Mouse (Mus musculus) activated CD4-positive, CD25-positive, alpha-beta regulatory T cell, adult 9 weeks (primary cell): ENCODE measurements around the gene Ddx21. TPM values are rescaled to one million over a fixed set of nuclear protein-coding genes. Genes with fewer than 3 reads are reported as not detected.

ENCODE experiments used
- polyA plus RNA-seq: library from polyadenylated mRNA; unstranded; fragments of 100-300 nt; shearing (Covaris generic); gene quantifications from one replicate; pipeline ENCODE4 v1.2.1, GENCODE M21; 2017

Ddx21 gene
- 55.3 TPM for polyA plus RNA-seq

GRCm38 (mm10) chr10:62602177-62603040 lies at the start of gene Ddx21:
TSS of gene Ddx21 (minus strand) at chr10:62602281.

GRCm38 (mm10) chr10:62650881-62651810 lies 49.1 kb upstream of the Ddx21 start, which contains the start of gene Ddx50:
TSS of gene Ddx50 (minus strand) at chr10:62651218.

GRCm38 (mm10) chr10:62578338-62579100 lies 23.6 kb downstream of the Ddx21 start, which contains the start of gene Kif1bp:
TSS of gene Kif1bp (minus strand) at chr10:62578457.

Other genes starting within 250 kb of the Ddx21 start
- 173 TPM for gene Hk1, start 222.4 kb downstream of the Ddx21 start, polyA plus RNA-seq
- not detected for gene Hkdc1, start 179.8 kb downstream of the Ddx21 start, polyA plus RNA-seq
- gene 4930507D05Rik, start 152.8 kb downstream of the Ddx21 start, polyA plus RNA-seq, result not detected
- gene Supv3l1, start 152.5 kb downstream of the Ddx21 start, polyA plus RNA-seq, result 19.5 TPM
- 81.4 TPM for gene Vps26a, start 115.5 kb downstream of the Ddx21 start, polyA plus RNA-seq
- 1,417 TPM for gene Srgn, start 74.8 kb downstream of the Ddx21 start, polyA plus RNA-seq
- 6.0 TPM for gene Kif1bp, start 23.8 kb downstream of the Ddx21 start, polyA plus RNA-seq
- 142 TPM for gene Ddx50, start 48.9 kb upstream of the Ddx21 start, polyA plus RNA-seq
- 1.7 TPM for gene Stox1, start 123.8 kb upstream of the Ddx21 start, polyA plus RNA-seq
- 149 TPM for gene Ccar1, start 190.0 kb upstream of the Ddx21 start, polyA plus RNA-seq